Mouse (Mus musculus) natural killer cell, adult 2 months (primary cell): Measurements from ENCODE around the gene Mmrn2.
"Not testable (repeated sequence)": the region's sequence is repeated elsewhere in the genome, so short reads cannot be mapped to it uniquely, and the experiment has no call there.

ENCODE experiments used
- DNase-seq, 2 experiments: peaks; one replicate each; pipeline ENCODE4 v3.0.0; 2022; ENCODE audit warnings: low spot score in 2 of 2

The Mmrn2 gene

DNA sequence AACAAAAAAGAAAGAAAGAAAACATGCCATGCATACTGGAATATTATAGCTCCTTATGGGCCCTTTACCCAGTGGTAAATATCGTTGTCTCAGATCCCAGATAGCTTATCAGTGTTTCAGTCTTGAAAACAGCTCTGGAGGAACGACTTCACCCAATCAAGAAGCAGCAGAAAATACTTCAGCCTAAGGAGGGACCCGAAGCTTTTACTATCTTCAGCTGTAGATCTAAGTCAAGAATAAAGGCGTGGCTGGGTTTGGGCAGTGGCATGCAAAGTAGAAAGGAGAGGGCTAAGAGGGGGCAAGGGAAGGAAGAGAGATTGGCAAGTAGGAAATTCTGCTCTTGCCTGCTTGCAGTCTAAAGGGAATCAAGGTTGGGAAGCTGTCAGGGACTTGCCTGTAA lies 13.1 kb upstream of the Mmrn2 start:
- no peak for DNase-seq

DNA sequence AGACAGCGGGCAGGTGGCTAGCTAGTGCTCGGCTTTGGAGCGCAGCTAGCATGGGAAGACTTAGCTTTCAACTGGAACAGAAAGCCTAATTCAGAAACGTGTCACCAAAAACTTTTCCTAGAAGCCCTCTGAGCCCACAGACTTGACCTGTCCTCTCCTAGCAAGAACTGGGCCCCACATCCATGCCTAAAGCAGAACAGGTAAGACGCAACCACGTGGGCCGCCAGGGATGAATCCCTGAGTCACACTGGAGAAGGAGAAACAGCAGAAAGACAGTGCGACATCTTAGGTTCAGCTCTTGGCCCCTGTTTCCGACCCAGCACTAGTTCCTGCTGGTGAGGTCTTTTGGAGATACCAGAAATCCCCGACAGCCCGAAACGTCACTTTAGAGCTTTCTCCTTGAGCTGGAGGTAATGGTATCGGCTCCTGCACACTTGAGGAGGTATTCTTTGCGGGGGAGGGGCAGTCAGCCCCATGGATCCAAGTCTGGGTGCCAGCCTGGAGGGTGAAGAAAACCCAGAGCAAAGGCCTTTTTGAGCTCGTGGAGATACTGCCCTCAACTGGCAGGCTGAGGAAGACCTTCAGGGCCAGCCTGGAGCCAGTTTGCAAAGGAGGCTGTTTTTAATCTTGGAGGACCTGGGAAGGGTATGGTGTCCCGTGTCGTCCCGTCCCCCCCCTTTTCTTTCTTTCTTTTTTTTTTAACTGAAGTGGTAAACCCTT lies 12.4 kb upstream of the Mmrn2 start:
- peak; percentile 15 to 43 for DNase-seq

DNA sequence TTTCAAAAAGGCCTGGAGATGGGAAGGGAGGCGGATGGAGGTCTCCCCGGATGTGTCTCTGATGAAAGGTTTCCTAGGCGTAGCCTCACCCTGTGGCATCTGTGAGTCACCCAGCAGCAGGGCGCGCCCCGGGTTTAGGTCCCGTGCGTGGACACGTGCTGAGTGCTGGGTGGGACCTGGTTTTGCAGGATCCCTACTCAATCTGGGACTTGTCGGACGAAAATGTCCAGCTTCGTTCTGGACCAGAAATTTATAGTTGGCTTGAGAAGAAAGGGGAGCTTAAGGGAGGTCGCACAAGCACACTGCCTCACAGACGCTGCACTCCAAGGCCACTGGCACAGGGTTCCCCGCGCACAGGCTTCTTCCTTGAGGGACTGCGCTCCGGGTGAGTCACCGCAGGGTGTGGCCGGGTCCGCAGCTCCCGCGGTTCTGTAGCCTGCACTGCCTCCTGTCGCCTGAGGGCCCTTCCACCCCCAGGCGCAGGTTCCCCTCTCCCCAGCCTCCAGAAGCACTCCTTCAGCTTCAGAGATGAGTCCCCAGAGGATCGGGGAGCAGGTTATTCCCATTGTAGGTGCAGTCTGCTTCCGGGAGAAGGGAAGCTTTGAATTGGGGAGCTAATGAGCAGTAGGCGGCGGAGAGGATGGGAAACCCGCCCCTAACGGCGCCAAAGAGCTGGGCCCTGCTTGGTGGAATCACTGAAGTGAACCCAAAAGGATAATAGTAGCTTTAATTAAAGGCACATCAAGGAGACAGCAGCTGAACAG lies 11.6 kb upstream of the Mmrn2 start:
- peak; percentile 53 to 54 for DNase-seq

DNA sequence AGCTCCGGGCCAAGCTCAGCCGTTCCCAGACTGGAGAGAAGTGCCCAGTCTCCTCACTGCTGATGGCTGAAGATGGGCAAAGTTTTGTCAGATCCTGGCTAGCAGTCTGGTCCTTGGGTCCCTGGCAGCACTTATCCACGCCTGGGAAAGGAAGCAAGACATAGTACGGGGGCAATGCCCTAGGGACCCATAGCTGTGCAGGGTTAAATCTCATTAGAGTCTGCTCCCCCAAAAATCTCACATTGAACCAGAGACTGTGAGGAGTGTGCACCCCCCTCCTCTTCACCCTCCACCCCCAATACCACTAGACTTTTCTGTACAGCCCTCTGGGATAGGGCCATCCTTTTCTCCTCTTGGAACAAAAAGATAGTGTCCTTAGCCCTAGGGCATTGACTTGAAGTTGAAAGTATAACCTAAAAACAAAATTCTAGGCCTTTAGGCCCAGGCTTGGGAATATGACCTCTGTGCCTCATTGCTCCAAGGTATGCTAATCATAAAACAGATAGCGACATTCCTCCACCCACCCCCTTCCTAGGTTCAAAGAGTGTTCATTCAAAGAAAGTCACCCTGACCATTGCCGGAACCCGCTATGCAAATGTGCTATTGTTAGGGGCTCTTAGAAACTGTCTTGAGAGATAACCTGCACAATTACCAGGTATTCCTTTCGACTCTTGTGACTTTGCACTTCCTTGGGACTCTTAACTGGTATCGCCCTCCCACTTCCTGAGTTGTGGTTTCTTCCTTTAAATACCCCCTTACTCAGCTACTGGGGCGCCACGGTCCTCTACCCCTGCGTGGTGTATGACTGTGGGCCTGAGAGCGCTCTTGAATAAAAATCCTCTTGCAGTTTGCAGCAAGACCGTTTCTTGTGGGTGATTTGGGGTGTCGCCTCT lies 10.8 kb upstream of the Mmrn2 start:
- DNase-seq = not testable (repeated sequence)

DNA sequence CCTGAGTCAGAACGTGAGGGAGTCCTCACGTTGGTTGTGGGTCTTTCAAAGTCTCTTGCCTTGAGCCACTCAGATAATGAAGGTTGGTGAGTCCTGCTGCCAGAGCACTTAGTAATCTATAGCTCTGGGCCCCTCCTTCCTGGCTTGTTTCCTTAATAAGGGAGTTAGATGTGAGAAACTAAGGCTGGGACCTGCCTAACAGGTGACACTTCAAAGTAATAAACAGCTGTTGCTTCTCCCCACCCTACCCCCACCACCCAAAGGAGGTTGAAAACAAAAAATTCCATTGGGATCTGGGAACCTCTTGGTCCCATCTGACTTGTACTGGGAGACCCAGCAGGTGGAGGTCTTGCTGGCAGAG lies 10.1 kb upstream of the Mmrn2 start:
- no peak for DNase-seq

DNA sequence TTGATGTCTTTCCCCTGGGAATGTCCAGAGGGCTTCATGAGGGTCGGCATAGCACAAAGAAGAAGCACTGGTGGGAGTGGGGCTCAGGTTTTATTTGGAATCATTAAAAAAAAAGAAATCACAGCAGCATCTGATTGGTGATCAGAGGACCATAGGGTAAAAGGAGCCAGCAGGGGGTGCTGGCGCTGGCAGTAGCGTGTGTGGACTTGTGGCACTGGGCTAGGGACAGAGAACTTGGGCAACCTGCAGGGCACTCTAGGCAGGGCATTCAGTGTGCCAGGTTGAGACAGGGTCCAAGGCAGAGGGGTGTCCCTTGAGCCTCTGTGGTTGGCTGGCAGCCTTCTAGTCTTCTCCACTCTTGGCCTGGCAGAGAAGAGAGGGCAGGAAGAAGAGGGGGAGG lies 5.1 kb upstream of the Mmrn2 start:
- DNase-seq = no peak

DNA sequence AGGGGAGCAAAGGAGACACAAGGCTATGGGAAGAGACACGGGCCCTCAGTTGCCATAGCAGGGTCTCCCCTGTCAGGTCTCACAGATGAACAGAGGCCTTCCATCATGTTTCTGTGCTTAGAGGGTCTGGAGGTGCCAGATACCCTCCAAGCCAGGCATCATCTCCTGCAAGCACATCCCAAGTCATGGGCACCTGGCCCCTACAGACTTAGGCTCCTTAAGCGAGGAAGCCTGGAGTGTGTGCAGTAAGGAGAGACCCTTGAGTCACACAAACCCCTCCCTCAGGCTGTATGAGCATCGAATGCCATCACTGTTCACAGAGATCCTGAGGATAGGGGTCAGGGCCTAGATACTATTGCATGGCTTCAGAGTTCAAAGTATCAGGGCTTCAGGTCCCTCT lies 4.3 kb upstream of the Mmrn2 start:
- no peak for DNase-seq

DNA sequence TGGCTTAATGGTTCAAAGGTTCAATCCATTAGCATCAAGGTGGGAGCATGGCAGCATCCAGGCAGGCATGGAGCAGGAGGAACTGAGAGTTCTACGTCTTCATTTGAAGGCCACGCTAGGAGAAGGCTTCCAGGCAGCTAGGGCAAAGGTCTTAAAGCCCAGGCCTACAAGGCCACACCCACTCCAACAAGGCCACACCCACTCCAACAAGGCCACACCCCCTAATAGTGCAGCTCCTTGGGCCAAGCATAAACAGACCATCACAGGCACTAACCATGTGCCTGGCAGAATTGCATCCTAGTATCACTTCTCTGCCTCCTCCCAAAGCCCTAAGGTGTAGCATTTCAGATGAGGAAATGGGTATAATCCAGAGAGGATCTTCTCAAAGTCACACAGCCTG lies 3.5 kb upstream of the Mmrn2 start:
- DNase-seq = no peak

DNA sequence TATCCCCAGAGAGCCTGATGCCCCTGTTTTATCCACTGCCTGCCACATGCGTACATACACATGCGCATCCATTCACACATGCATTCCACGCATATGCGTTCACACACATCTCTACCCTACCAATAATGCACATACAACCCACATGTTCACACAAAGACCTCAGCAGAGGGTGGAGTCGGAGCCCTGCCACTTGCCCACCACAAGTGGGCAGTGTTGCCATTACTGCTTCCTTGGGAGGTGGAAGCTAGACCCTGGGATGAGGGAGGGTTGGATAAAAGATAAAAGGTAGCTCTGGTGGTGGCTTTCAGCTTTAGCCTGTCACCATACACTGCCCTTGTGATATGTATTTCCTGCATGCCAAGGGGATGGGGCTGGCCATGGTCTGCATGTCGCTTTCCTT lies 2.6 kb upstream of the Mmrn2 start:
- DNase-seq = no peak

DNA sequence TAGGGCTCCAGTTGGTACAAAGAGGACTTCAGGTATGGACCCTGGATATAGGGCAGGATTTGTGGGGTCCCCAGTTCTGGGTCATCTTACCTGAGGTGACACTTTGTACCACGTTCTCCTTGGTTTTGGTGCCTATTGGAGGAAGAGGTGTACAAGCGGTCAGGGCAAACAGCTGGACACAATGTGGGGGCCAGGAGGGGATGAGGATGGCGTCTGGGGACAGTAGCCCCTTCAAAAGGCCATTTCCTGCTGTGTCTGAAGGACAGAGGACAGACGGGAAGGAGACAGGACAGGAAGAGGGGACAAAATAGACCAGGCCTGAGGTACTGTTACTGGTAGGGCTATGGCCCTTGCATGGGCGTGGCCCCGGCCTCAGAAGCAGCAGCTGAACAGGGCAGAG lies 1.7 kb upstream of the Mmrn2 start:
- no peak for DNase-seq

DNA sequence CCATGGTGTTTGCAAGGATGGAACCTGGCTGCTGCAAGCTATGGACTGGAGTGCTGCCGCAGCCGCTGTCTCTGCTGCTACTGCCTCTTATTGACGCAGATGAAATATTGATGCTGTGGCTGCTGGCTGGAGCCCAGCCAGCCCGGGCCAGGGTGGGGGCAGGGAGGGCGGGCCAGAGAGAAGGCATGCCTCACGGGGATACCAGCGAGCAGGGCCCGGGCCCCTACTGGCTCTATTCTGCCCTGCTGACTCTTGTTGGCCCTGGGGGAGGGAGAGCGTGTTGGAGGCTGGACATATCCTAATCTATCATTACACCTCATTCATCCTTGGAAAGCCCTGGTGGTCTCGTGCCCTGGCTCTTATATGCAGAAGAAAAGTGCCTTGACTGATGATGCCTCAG lies 688 bp upstream of the Mmrn2 start, which contains the start of gene Sncg:
Sncg (minus strand) TSS at position 213 of the 400 bp plus-strand sequence.
- DNase-seq = no peak

DNA sequence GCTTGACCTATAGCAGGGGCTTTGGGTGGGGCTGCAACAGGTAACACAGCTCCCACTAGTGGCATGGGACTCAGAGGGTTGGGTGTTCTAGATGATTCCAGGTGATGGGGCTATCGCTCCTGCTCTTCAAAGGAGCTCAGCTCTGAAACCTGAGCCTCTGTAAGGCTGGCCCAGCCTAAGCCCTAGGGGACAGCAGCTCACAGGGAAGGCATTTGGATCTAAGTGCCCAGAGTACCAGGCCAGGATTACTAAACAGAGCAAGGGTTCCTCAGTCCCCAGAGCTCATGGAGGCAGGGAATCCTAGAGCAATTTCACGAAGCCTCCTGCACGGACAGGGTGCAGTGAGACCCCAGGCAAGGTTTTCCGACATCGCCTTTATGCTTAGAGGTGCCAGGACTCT lies 676 bp downstream of the Mmrn2 start:
- DNase-seq = no peak

DNA sequence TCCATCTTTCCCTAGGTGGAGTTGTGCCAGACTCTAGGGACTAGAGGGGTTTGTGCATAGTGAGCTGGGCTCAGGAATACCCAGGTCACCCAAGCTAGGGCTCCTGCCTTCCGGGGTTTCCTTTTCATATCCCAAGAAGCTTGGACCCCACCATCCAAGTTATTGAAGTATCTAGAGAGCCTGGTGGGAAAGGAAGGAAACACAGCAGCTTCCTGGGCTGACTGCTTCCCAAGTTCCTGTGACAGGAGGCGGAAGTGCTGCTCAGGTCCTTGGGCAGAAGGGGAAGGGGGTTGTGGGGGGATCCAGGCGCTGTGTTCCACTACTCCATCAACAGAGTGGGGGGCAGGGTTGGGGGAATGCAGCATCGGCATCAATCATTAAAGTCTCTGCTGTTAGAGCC lies 1.9 kb downstream of the Mmrn2 start:
- DNase-seq = no peak

DNA sequence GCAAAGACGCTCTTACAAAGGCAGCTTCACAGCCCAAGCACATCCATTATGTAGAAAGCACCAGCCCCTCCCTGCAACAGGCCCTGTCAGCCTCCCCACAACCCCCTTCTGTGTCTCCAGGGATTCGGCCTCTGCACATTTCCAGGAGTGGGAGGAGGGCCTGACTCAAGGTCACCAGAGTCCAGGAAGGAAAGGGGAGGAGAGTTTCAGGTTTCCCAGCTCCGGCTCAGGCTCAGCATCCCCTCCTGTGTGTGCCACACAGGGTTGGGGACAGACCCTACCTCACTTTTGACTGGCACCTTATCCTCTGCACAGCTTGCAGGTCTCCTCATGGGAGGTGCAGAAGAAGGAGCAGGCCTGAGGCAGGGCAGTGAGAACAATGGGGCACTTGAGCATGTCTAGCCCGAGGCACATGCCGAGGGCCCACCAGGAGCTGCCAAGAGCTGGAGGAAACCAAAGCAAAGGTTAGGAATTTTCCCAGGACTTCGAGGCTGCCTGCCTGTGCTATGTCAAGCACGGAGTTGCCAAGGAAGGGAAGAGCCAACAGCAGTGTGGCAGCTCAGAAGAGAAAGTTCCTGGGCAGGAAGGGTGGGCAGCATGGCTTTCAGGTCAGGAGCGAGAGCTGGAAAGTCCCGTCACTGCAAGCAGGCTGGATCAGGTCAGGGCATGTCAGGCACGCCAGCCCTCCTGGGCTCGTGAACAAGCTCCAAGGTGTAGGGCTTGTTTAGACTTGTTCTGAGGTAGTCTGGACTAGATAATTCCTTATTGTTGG lies 3.5 kb downstream of the Mmrn2 start:
- no peak for DNase-seq

DNA sequence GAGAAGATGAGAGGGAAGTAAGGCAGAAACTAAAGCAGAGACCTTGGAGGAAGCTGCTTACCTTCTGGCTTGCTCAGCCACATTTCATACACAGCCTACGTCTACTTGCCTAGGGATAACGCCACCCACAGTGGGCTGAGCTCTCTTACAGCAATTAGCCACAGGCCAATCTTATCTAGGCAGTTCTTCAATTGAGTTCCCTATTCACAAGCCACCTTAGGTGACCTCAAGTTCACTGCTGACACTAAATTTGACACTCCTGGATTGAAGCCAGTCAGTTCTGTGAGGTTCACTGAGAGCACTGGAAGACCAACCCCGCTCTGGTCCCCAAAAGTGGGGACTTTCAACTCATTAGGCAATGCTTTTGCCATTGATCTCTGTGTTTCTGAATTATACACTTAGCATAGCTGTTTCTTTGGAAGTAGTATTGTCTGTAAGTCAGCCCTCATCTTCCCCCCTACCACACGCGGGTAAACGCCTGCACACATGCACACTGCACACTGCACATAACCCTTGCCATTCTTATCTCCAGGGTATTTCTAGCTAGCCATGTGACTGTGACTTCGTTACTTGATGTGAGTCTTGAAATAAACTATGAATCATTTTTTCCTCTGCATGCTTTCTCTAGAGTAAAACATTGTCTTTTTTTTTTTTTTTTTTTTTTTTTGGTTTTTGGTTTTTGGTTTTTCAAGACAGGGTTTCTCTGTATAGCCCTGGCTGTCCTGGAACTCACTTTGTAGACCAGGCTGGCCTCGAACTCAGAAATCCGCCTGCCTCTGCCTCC lies 7.8 kb downstream of the Mmrn2 start:
- no peak for DNase-seq

DNA sequence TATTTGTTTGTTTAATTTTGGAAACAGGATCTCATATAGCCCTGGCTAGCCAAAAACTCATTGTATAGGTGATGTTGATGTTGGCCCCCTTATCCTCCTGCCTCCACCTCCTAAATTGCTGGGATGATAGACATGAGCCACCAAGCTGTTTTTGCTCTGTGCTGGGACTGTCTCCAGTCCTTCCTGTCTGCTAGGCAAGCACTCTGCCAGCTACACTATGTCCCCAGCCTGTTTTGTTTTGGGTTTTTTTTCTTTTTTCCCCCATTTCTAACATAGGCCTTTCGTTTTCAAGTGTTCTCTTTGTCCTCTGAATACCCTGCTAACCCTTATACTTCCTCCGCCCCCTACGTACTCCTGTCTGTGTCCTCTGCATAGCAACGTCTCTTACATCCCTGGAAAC lies 18.0 kb downstream of the Mmrn2 start:
- DNase-seq = no peak

DNA sequence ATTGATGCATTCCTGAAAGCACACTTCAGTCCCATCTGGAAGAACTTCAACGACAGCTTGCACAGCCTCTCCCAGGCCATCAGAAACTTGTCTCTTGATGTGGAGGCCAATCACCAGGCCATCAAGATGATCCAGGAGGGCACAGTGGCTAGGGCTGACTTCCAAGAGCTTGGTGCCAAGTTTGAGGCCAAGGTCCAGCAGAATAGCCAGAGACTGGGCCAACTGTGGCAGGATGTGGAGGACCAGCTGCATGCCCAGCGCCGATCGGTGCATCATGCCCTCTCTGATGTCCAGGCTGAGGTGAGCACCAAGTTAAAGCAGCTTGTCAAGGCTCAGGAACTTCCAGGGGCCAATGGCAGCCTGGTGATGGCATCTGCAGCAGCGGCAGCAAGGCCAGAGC lies 22.6 kb downstream of the Mmrn2 start:
- DNase-seq = no peak

DNA sequence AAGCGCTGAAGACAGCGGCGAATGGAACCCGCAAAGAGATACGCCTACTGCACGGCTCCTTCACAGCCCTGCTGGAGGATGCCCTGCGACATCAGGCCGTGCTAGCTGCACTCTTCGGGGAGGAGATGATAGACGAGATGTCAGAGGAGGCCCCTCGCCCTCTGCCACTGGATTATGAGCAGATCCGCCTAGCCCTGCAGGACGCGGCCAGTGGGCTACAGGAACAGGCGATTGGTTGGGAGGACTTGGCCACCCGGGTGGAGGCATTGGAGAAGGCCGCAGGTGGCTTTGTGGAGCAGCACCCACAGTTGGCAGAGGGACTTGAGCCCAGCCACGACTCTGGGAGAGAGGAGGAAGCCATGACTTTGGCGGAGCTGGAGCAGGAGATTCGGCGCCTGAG lies 23.6 kb downstream of the Mmrn2 start:
- no peak for DNase-seq

DNA sequence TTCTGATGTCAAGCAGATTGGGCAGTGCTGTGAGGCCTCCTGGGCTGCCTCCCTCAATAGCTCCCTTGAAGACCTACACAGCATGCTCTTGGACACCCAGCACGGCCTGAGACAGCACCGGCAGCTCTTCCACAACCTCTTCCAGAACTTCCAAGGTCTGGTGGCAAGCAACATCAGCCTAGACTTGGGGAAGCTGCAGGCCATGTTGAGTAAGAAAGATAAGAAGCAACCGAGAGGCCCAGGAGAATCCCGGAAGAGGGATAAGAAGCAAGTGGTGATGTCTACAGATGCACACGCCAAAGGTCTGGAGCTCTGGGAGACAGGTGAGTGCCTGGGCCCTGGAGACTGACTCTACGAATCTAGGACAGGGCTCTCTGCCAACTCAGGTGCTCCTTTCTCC lies 24.0 kb downstream of the Mmrn2 start:
- DNase-seq = no peak

DNA sequence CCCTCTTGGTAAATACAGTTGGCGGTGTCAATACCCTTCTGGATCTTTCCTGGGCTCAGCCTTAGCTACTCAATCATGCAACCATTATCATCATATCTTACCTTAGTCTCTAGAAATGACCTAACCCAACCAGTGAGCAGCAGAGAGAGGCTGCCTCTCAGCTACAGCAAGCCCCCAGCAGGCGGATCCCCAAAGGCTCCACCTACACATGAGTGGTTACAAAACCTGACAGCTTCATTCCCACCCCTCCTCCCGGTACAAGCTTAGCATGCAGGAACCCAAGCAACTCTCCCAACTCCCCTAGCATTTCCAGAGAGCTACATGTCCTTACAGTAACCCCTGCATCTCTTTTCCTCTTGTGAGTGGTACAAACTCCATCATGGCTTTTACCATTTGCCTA lies 24.8 kb downstream of the Mmrn2 start:
- DNase-seq = no peak

DNA sequence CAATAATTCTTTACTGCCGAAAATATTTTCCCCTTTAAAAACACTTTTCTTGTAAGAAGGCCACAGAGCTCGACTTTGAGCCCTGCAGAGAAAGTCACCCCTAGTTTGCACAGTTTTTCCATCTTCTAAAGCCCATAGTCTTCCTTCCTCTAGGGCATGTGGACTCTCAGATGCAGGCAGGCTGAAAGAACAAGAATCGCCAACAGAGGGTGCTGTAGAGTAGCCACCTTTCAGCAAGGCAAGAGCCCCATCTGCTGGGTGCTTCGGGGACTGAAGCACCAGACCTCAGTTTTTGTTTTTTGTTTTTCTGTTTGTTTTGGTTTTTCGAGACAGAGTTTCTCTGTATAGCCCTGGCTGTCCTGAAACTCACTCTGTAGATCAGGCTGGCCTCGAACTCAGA lies 25.9 kb downstream of the Mmrn2 start:
- peak; percentile 61 to 73 for DNase-seq
